Mouse (Mus musculus): ENCODE results near the gene Ablim2. TPM values are rescaled to one million over a fixed set of nuclear protein-coding genes. Genes with fewer than 3 reads are reported as not detected.

The Ablim2 gene
- polyA plus RNA-seq, 2 experiments = 1.8 to 3.8 TPM

DNA sequence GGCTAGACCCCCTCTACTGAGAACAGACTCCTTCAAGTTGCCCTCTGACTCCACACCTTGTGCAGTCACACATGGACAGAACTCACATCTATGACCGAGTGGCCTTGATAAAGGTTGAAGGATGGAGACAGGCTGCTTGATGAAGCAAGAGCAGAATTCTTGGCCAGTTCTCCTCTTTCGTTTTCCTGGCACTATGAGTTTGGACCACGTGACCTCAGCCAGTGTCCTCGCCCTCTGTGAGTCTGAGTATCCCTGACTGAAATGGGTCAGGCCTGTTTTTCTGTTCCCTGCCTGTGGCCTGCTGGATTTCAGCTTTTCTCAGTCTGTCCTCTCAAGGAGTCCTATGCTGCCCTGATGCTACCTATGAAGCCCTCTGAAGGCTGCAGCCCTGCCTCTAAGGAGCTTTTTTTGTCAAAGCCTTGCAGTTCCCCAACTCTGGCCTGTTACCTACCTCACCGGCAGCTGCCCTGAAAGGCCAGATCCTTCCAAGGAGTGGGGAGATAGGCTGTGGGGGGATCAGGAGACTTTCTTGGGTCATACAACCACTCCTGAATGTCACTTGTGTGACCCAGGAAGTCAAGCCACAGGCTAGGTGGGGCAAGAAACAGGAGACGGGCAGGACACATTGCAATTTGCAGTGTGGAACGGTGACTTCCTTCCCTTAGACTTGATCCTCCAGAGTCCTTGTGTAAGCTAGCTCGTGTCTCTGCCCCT, 14.3 kb upstream of the Ablim2 start:
- Histone ChIP-seq H3K27ac (replicated peaks; ENCODE audit: low read depth, low read length) (no peak overlapping the region), H3K4me1 (ENCODE audit: control insufficient read depth, insufficient read depth, low read length) (no peaks in the 10 kb centered on the region), H3K4me3 (replicated peaks; ENCODE audit: low read length) (no peak overlapping the region), H3K9ac (ENCODE audit: low read depth, low read length, severe bottlenecking) (no peak overlapping the region), H3K27me3 (ENCODE audit: control insufficient read depth, insufficient read depth, low read length) (peaks cover 10% of the 10 kb centered on the region; the same call in 1 of the 2 replicates), H3K4me2 (replicated peaks; ENCODE audit: low read depth, low read length, severe bottlenecking) (no peak overlapping the region), H3K36me3 (ENCODE audit: control insufficient read depth, insufficient read depth, low read length) (no peaks in the 10 kb centered on the region), H3K9me3 (ENCODE audit: control insufficient read depth, low read length) (no peaks in the 10 kb centered on the region)
- ATAC-seq (ENCODE audit: low FRiP score, low read depth) (no peak), DNase-seq (ENCODE audit: low spot score) (no peak)
- TF ChIP-seq POLR2A (IDR thresholded peaks at IDR 0.05; ENCODE audit: borderline replicate concordance, extremely low read depth, insufficient read depth, insufficient read length) = no peak
- WGBS = 78% methylated on average over 8 of the region's 8 CpGs

DNA sequence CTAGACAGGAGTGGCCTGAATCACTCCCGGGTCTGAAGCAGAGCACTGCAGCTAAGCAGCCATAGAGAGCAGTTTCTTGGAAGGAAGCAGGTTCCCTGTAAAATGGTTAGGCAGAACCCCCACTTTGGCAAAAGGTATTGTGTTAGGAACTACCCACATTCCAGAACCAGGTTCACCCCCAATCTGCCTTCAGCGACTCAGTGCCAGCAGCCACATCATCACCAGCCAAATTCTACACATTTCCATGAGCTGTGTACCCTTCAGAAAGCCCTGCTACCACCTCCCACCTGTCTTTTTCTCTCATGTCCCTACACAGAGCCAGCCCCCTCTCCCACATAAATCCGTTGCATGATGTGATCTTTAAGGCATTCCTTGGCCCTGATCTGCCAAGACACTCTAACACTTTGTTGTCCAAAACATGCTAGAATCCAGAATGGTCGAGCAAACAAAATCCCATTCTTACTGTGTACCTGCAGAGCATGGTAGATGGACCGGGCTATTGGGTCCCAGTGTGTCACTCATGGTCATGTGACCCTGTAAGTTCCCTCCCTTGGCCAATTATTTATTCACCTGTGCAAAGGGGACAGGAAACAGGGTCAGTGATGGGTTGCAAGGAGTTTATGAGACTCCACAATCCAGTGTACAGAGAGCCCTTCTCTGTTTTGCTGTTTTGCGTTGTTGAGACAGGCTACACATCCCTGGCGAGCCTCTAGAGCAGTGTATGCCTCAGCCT, 13.5 kb upstream of the Ablim2 start:
- Histone ChIP-seq H3K4me2 (replicated peaks; ENCODE audit: low read depth, low read length, severe bottlenecking) (no peak overlapping the region), H3K27me3 (ENCODE audit: control insufficient read depth, insufficient read depth, low read length) (peaks cover 10% of the 10 kb centered on the region; the same call in 1 of the 2 replicates), H3K4me1 (ENCODE audit: control insufficient read depth, insufficient read depth, low read length) (no peaks in the 10 kb centered on the region), H3K27ac (replicated peaks; ENCODE audit: low read depth, low read length) (no peak overlapping the region), H3K9me3 (ENCODE audit: control insufficient read depth, low read length) (no peaks in the 10 kb centered on the region), H3K36me3 (ENCODE audit: control insufficient read depth, insufficient read depth, low read length) (no peaks in the 10 kb centered on the region), H3K4me3 (replicated peaks; ENCODE audit: low read length) (no peak overlapping the region), H3K9ac (ENCODE audit: low read depth, low read length, severe bottlenecking) (no peak overlapping the region)
- no peak for TF ChIP-seq POLR2A (IDR thresholded peaks at IDR 0.05; ENCODE audit: borderline replicate concordance, extremely low read depth, insufficient read depth, insufficient read length)
- ATAC-seq (ENCODE audit: low FRiP score, low read depth) (no peak), DNase-seq (ENCODE audit: low spot score) (no peak)
- 75% methylated on average over 7 of the region's 7 CpGs for WGBS

DNA sequence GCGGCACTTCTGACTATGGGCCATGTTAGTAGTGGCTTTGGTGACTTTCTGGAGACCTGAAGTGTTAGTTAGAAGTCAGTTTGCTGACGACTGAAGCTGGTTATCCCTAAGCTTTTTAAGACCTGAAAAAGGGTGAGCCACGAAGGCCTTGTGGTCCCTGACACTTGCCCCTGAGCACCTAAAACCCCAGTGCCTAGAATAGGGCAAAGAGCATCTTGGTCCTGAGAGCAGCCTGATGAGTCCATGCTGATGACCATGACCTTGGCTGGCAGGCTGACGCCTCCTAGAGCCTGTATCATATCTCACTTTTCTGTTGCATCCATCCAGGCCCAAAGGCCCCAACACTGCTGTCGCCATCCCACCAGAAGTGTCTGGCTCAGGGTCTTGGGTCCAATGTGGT, 12.3 kb upstream of the Ablim2 start:
- Histone ChIP-seq H3K9me3 (ENCODE audit: control insufficient read depth, low read length) (no peaks in the 10 kb centered on the region), H3K9ac (ENCODE audit: low read depth, low read length, severe bottlenecking) (no peak overlapping the region), H3K4me1 (ENCODE audit: control insufficient read depth, insufficient read depth, low read length) (no peaks in the 10 kb centered on the region), H3K4me2 (replicated peaks; ENCODE audit: low read depth, low read length, severe bottlenecking) (no peak overlapping the region), H3K27ac (replicated peaks; ENCODE audit: low read depth, low read length) (no peak overlapping the region), H3K27me3 (ENCODE audit: control insufficient read depth, insufficient read depth, low read length) (peaks cover 4% of the 10 kb centered on the region; the same call in 1 of the 2 replicates), H3K36me3 (ENCODE audit: control insufficient read depth, insufficient read depth, low read length) (no peaks in the 10 kb centered on the region), H3K4me3 (replicated peaks; ENCODE audit: low read length) (no peak overlapping the region)
- WGBS = 77% methylated on average over 5 of the region's 5 CpGs
- ATAC-seq (ENCODE audit: low FRiP score, low read depth) (no peak), DNase-seq (ENCODE audit: low spot score) (no peak)
- TF ChIP-seq POLR2A (IDR thresholded peaks at IDR 0.05; ENCODE audit: borderline replicate concordance, extremely low read depth, insufficient read depth, insufficient read length) = no peak

DNA sequence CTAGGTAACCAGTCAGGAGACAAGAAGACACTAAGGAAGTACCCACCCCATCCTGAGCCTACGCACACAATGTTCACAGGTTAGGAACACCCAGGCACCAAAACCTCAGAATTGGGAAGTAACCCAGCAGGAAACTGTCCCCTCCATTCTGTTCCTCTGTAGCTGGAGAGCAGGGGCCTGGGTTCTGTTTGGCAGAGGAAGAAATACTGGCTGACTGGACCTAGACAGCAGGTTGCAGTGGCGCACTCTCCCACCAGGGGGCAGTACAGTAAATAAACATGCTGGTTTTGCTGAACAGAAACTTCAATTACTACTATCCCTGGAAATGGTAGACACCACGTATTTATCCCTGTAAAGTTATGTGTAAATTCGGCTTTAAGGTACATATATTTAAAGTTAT, 10.8 kb upstream of the Ablim2 start:
- H3K4me1 ChIP-seq (ENCODE audit: control insufficient read depth, insufficient read depth, low read length) = no peaks in the 10 kb centered on the region
- no peak overlapping the region for H3K9ac ChIP-seq (ENCODE audit: low read depth, low read length, severe bottlenecking)
- TF ChIP-seq POLR2A (IDR thresholded peaks at IDR 0.05; ENCODE audit: borderline replicate concordance, extremely low read depth, insufficient read depth, insufficient read length) = no peak
- no peaks in the 10 kb centered on the region for H3K27me3 ChIP-seq (ENCODE audit: control insufficient read depth, insufficient read depth, low read length)
- DNase-seq (ENCODE audit: low spot score) = no peak
- WGBS = 27% methylated on average over 4 of the region's 4 CpGs
- no peaks in the 10 kb centered on the region for H3K36me3 ChIP-seq (ENCODE audit: control insufficient read depth, insufficient read depth, low read length)
- H3K9me3 ChIP-seq (ENCODE audit: control insufficient read depth, low read length) = no peaks in the 10 kb centered on the region
- H3K4me2 ChIP-seq (replicated peaks; ENCODE audit: low read depth, low read length, severe bottlenecking) = no peak overlapping the region
- ATAC-seq (ENCODE audit: low FRiP score, low read depth) = no peak
- H3K4me3 ChIP-seq (replicated peaks; ENCODE audit: low read length) = no peak overlapping the region
- H3K27ac ChIP-seq (replicated peaks; ENCODE audit: low read depth, low read length) = no peak overlapping the region

DNA sequence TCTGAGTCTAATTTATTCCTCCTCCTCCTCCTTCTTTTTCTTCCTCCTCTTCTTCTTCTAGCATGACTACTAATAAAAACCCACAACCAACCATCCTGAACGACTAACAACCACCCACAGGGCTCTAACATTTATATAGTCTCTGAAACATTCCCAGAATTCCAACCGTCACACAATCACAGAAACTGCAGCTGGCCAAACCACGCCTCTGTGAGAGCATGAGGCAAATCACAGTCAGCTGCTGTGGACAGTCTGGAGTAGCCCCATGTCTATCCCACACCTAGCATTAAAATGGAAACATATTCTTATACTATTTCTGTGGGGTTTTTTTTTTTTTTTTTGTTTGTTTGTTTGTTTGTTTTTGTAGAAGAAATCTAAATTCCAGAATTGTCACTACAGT, 8.3 kb upstream of the Ablim2 start:
- no peaks in the 10 kb centered on the region for H3K27me3 ChIP-seq (ENCODE audit: control insufficient read depth, insufficient read depth, low read length)
- H3K9ac ChIP-seq (ENCODE audit: low read depth, low read length, severe bottlenecking) = no peak overlapping the region
- DNase-seq (ENCODE audit: low spot score) = no peak
- no peak overlapping the region for H3K4me3 ChIP-seq (replicated peaks; ENCODE audit: low read length)
- 33% methylated on average over 3 of the region's 3 CpGs for WGBS
- H3K9me3 ChIP-seq (ENCODE audit: control insufficient read depth, low read length) = no peaks in the 10 kb centered on the region
- H3K27ac ChIP-seq (replicated peaks; ENCODE audit: low read depth, low read length) = no peak overlapping the region
- no peak for TF ChIP-seq POLR2A (IDR thresholded peaks at IDR 0.05; ENCODE audit: borderline replicate concordance, extremely low read depth, insufficient read depth, insufficient read length)
- no peak overlapping the region for H3K4me2 ChIP-seq (replicated peaks; ENCODE audit: low read depth, low read length, severe bottlenecking)
- H3K4me1 ChIP-seq (ENCODE audit: control insufficient read depth, insufficient read depth, low read length) = no peaks in the 10 kb centered on the region
- no peaks in the 10 kb centered on the region for H3K36me3 ChIP-seq (ENCODE audit: control insufficient read depth, insufficient read depth, low read length)
- ATAC-seq (ENCODE audit: low FRiP score, low read depth) = no peak
